Mouse (Mus musculus) gastrocnemius, postnatal 36 days (tissue): Measurements from ENCODE around the gene Fam98a. TPM values are rescaled to one million over a fixed set of nuclear protein-coding genes. Genes with fewer than 3 reads are reported as not detected.

ENCODE experiments used
- DNase-seq, 2 experiments: peaks; one replicate each; pipeline ENCODE4 v3.0.0; 2022
- intact Hi-C: fragments of 180-260 bp; cut with DNase I; formaldehyde crosslinking; loops from one replicate; pipeline ENCODE4 v1.15.1; 2025
- long read RNA-seq, 2 experiments: library from polyadenylated mRNA; stranded (forward); transcript quantifications; one replicate each; pipeline ENCODE4 v2.0.0; 2021
- total RNA-seq, 2 experiments: library from RNA; stranded (reverse); gene quantifications; 2 replicates each; pipeline ENCODE4 v1.2.3; 2021

The Fam98a gene
- 10 to 100 TPM; 26.6 to 31.1 TPM for total RNA-seq
- long read RNA-seq, experiment 1, transcript Fam98a-201 (8 exons, 2,817 nt) = major isoform, 8 of 11 reads
- long read RNA-seq, experiment 1, partial matches to known transcripts = 1 of 11 reads
- long read RNA-seq, experiment 1, other reads (novel, unspliced or antisense) = 2 of 11 reads
- long read RNA-seq, experiment 2, transcript Fam98a-201 (8 exons, 2,817 nt) = major isoform, 5 of 11 reads
- long read RNA-seq, experiment 2, partial matches to known transcripts = 1 of 11 reads
- long read RNA-seq, experiment 2, other reads (novel, unspliced or antisense) = 5 of 11 reads

- peak; percentile 96 to 98 for DNase-seq
- intact Hi-C loops = no loop called here
Observed at GRCm38 (mm10) chr17:75551512-75552400, at the start of gene Fam98a. Fam98a (minus strand) TSS chr17:75551946.

GRCm38 (mm10) chr17:75598652-75599051 lies 46.9 kb upstream of the Fam98a start:
- intact Hi-C loops = no loop called here
- no peak for DNase-seq

GRCm38 (mm10) chr17:75582738-75583137 lies 31.0 kb upstream of the Fam98a start:
- intact Hi-C loops = no loop called here
- DNase-seq = no peak

- no peak for DNase-seq
- intact Hi-C loops = no loop called here
Observed at GRCm38 (mm10) chr17:75575608-75576007, 23.9 kb upstream of the Fam98a start.

- no peak for DNase-seq
- intact Hi-C loops = no loop called here
Observed at GRCm38 (mm10) chr17:75558041-75558440, 6.3 kb upstream of the Fam98a start.

- intact Hi-C loops = no loop called here
Observed at GRCm38 (mm10) chr17:75557031-75557430, 5.3 kb upstream of the Fam98a start.

GRCm38 (mm10) chr17:75550771-75551413 lies 854 bp downstream of the Fam98a start:
- no peak for DNase-seq
- intact Hi-C loops = no loop called here

More at GRCm38 (mm10) chr17:75557031-75557430, 5.3 kb upstream of the Fam98a start:
- DNase-seq = no peak

GRCm38 (mm10) chr17:75544262-75544661 lies 7.5 kb downstream of the Fam98a start:
- no peak for DNase-seq

GRCm38 (mm10) chr17:75543434-75543833 lies 8.3 kb downstream of the Fam98a start:
- intact Hi-C loops = no loop called here
- DNase-seq = no peak

More at GRCm38 (mm10) chr17:75544262-75544661, 7.5 kb downstream of the Fam98a start:
- intact Hi-C loops = no loop called here

GRCm38 (mm10) chr17:75539841-75540240 lies 11.9 kb downstream of the Fam98a start:
- intact Hi-C loops = loop anchor here (5.0 to 10.0 kb wide), 3 partner anchors 168 to 735 kb away; no protein-coding TSS in a partner anchor
- no peak for DNase-seq

GRCm38 (mm10) chr17:75539130-75539529 lies 12.6 kb downstream of the Fam98a start:
- intact Hi-C loops = loop anchor here (5.0 to 10.0 kb wide), 3 partner anchors 167 to 734 kb away; no protein-coding TSS in a partner anchor
- DNase-seq = no peak

- DNase-seq = no peak
- intact Hi-C loops = loop anchor here (5.0 to 10.0 kb wide), 3 partner anchors 166 to 734 kb away; no protein-coding TSS in a partner anchor
Observed at GRCm38 (mm10) chr17:75538431-75538830, 13.3 kb downstream of the Fam98a start.

- intact Hi-C loops = loop anchor here (5.0 to 10.0 kb wide), 3 partner anchors 165 to 732 kb away; no protein-coding TSS in a partner anchor
- no peak for DNase-seq
Observed at GRCm38 (mm10) chr17:75537050-75537445, 14.7 kb downstream of the Fam98a start.

GRCm38 (mm10) chr17:75536396-75537049 lies 15.2 kb downstream of the Fam98a start:
- intact Hi-C loops = loop anchor here (5.0 to 10.0 kb wide), 3 partner anchors 164 to 732 kb away; no protein-coding TSS in a partner anchor
- DNase-seq = no peak

- no peak for DNase-seq
- intact Hi-C loops = loop anchor here (5.0 to 10.0 kb wide), 3 partner anchors 163 to 731 kb away; no protein-coding TSS in a partner anchor
Observed at GRCm38 (mm10) chr17:75535612-75536011, 16.1 kb downstream of the Fam98a start.

- DNase-seq = no peak
- intact Hi-C loops = loop anchor here (5.0 to 10.0 kb wide), 3 partner anchors 162 to 730 kb away; no protein-coding TSS in a partner anchor
Observed at GRCm38 (mm10) chr17:75534314-75535020, 17.3 kb downstream of the Fam98a start.

GRCm38 (mm10) chr17:75532469-75532986 lies 19.2 kb downstream of the Fam98a start:
- intact Hi-C loops = loop anchor here (10.0 kb wide), 2 partner anchors 438 to 728 kb away; no protein-coding TSS in a partner anchor
- DNase-seq = no peak

- intact Hi-C loops = loop anchor here (10.0 kb wide), 1 partner anchor 115 kb away; no protein-coding TSS in a partner anchor
- no peak for DNase-seq
Observed at GRCm38 (mm10) chr17:75529222-75529935, 22.4 kb downstream of the Fam98a start.
